Mouse (Mus musculus) hematopoietic stem cell, adult 5-6 weeks (primary cell): ENCODE measurements at regions not wholly inside any gene's neighbourhood (a gene's known extent, or its start where the extent isn't known, plus 50 kb on each side); places are given as distances from the start of the nearest gene placed in this dataset.

ENCODE experiments used
- ATAC-seq, 2 experiments: fragments of 125-278 bp in 1 of 2; replicated peaks in 1 of 2; 2 replicates each; pipeline ENCODE4 v1.8.0; 2016 to 2017; ENCODE audit warnings: inconsistent platforms in 2 of 2, mild to moderate bottlenecking in 2 of 2, moderate number of reproducible peaks in 2 of 2, low read depth in 1 of 2, moderate TSS enrichment in 1 of 2; ENCODE audit not compliant: low FRiP score in 2 of 2, poor library complexity in 2 of 2, severe bottlenecking in 2 of 2, insufficient read depth in 1 of 2, low TSS enrichment in 1 of 2

GRCm38 (mm10) chr1:193443964-193444676, 74.0 kb upstream of the Camk1g start:
- ATAC-seq, result peak; percentile 42 to 46; a peak in 2 of 4 replicates

GRCm38 (mm10) chr1:193440512-193440911, 70.4 kb upstream of the Camk1g start:
- ATAC-seq, result peak in 1 of 2 experiments; percentile 38; a peak in 1 of 4 replicates

GRCm38 (mm10) chr1:193434281-193434680, 64.2 kb upstream of the Camk1g start:
- no peak for ATAC-seq

- peak in 1 of 2 experiments; percentile 37; a peak in 1 of 4 replicates for ATAC-seq
These were observed 63.5 kb upstream of the Camk1g start for GRCm38 (mm10) chr1:193433493-193434021.

GRCm38 (mm10) chr1:193430231-193430630, 60.1 kb upstream of the Camk1g start:
- ATAC-seq, result no peak

- peak; percentile 29 to 34 for ATAC-seq
These were observed 53.6 kb upstream of the Camk1g start for GRCm38 (mm10) chr1:193423653-193424075.

- ATAC-seq, result no peak
These were observed 52.8 kb upstream of the Camk1g start for GRCm38 (mm10) chr1:193422886-193423285.

GRCm38 (mm10) chr1:193421820-193422219, 51.7 kb upstream of the Camk1g start:
- no peak for ATAC-seq

- no peak for ATAC-seq
These were observed 51.3 kb upstream of the Camk1g start for GRCm38 (mm10) chr1:193421414-193421813.
